Mouse (Mus musculus) hindbrain, embryonic 11.5 days (tissue): ENCODE measurements at regions not wholly inside any gene's neighbourhood (a gene's known extent, or its start where the extent isn't known, plus 50 kb on each side); places are given as distances from the start of the nearest gene placed in this dataset.

Experiments used
- ATAC-seq: fragments of 200-750 bp; cut with Nextera tagmentation; 2 replicates; pipeline ENCODE4 v1.8.0; 2017; ENCODE audit warnings: mild to moderate bottlenecking, moderate TSS enrichment, moderate library complexity; ENCODE audit not compliant: low FRiP score
- DNase-seq: peaks from one replicate; pipeline ENCODE4 v3.0.0-alpha.2; 2015; ENCODE audit warnings: low spot score
- H3K27ac ChIP-seq: fragments of 300-500 bp; sonication (generic); 2 replicates; pipeline ENCODE4 v1.5.1; 2014; ENCODE audit warnings: mild to moderate bottlenecking, low read depth, low read length
- H3K27me3 ChIP-seq: fragments of 300-500 bp; sonication (generic); 2 replicates; pipeline ENCODE4 v1.6.1; 2014; ENCODE audit warnings: mild to moderate bottlenecking, low read length, moderate library complexity, mixed read lengths; ENCODE audit not compliant: control insufficient read depth, insufficient read depth
- H3K36me3 ChIP-seq: fragments of 300-500 bp; sonication (generic); 2 replicates; pipeline ENCODE4 v1.6.1; 2014; ENCODE audit warnings: mild to moderate bottlenecking, low read length, moderate library complexity, mixed read lengths; ENCODE audit not compliant: control insufficient read depth, insufficient read depth
- H3K4me1 ChIP-seq: fragments of 300-500 bp; sonication (generic); replicated peaks from 2 replicates; pipeline ENCODE4 v1.6.1; 2014; ENCODE audit warnings: low read length, mixed read lengths; ENCODE audit not compliant: control insufficient read depth, insufficient read depth
- H3K4me2 ChIP-seq: fragments of 300-500 bp; sonication (generic); replicated peaks from 2 replicates; pipeline ENCODE4 v1.6.1; 2014; ENCODE audit warnings: mild to moderate bottlenecking, low read depth, low read length
- H3K4me3 ChIP-seq: fragments of 300-500 bp; sonication (generic); 2 replicates; pipeline ENCODE4 v1.5.1; 2014; ENCODE audit warnings: low read depth, low read length
- H3K9ac ChIP-seq: fragments of 300-500 bp; sonication (generic); 2 replicates; pipeline ENCODE4 v1.6.1; 2014; ENCODE audit warnings: low read depth, low read length
- H3K9me3 ChIP-seq: fragments of 300-500 bp; sonication (generic); 2 replicates; pipeline ENCODE4 v1.6.1; 2016; ENCODE audit warnings: low read length; ENCODE audit not compliant: control insufficient read depth
- WGBS: fragments of 180-500 bp; shearing (Covaris S2); extraction: QIAGEN DNeasy Blood & Tissue Kit; methylation state at CpG from one replicate; pipeline ENCODE4 v1.1.7; 2014; 5-methylcytosine and 5-hydroxymethylcytosine counted together

DNA sequence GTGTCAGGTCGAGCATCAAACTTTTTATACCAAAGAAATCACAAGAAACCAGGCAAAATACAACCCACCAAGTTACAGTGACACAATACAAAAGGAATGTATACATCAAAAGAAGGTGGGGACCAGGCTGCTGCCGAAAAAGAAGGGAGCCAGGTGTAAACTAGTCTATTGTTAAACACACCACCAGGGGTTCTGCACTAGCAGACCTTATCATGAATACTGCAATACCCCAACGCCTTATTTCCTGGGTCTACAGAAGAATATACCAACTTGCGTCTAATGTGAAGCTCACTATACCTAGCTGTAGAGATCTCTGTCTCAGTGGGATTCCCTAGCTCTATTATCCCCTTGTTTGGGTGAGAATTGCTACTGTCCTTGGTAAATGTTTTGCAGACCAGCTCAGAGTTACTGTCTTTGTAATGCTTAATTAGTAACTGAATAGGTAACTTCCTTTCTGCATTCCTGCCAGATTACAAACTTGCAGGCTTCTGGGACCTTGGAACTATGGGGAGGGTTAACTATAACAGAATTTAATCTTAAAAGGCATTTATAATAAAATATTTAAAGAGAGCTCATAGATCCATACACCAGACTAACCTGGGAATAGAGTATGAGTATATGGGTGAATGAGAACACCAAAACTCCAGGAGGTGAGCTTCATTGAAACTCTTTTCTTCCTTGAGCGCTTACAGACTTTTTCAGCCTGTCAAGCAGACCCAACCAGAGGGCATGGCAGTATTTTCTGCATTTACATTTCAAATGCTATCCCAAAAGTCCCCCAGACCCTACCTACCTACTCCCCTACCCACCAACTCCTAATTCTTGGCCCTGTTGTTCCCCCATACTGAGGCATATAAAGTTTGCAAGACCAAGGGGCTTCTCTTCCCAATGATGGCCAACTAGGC is 211.7 kb downstream of the Rfpl4b start:
- 74% methylated on average over 5 of the region's 5 CpGs for WGBS
- Histone ChIP-seq H3K4me1 (no peaks in the 10 kb centered on the region), H3K4me2 (no peak overlapping the region), H3K27ac (no peak overlapping the region), H3K36me3 (no peaks in the 10 kb centered on the region), H3K4me3 (no peak overlapping the region), H3K27me3 (no peaks in the 10 kb centered on the region), H3K9me3 (no peaks in the 10 kb centered on the region), H3K9ac (no peak overlapping the region)
- ATAC-seq (no peak), DNase-seq (no peak)

GRCm38 (mm10) chr10:38586061-38586460 is 235.5 kb downstream of the Rfpl4b start:
- WGBS = 85% methylated on average over 2 of the region's 2 CpGs
- no peaks in the 10 kb centered on the region for H3K4me1 ChIP-seq
- no peaks in the 10 kb centered on the region for H3K36me3 ChIP-seq
- no peak overlapping the region for H3K4me3 ChIP-seq
- no peak overlapping the region for H3K27ac ChIP-seq
- no peaks in the 10 kb centered on the region for H3K9me3 ChIP-seq
- no peak overlapping the region for H3K4me2 ChIP-seq
- H3K27me3 ChIP-seq = no peaks in the 10 kb centered on the region
- H3K9ac ChIP-seq = no peak overlapping the region
- DNase-seq (no peak), ATAC-seq (no peak)

- Histone ChIP-seq H3K4me2 (no peak overlapping the region), H3K9ac (no peak overlapping the region), H3K27ac (no peak overlapping the region), H3K27me3 (no peaks in the 10 kb centered on the region), H3K36me3 (no peaks in the 10 kb centered on the region), H3K4me3 (no peak overlapping the region), H3K9me3 (no peaks in the 10 kb centered on the region), H3K4me1 (no peaks in the 10 kb centered on the region)
- ATAC-seq (no peak), DNase-seq (no peak)
- WGBS = 87% methylated on average over 1 of the region's 1 CpGs
Observed at GRCm38 (mm10) chr10:38575726-38576125, 245.9 kb downstream of the Rfpl4b start.

GRCm38 (mm10) chr10:38573728-38574127 is 247.9 kb downstream of the Rfpl4b start:
- 94% methylated on average over 1 of the region's 1 CpGs for WGBS

DNA sequence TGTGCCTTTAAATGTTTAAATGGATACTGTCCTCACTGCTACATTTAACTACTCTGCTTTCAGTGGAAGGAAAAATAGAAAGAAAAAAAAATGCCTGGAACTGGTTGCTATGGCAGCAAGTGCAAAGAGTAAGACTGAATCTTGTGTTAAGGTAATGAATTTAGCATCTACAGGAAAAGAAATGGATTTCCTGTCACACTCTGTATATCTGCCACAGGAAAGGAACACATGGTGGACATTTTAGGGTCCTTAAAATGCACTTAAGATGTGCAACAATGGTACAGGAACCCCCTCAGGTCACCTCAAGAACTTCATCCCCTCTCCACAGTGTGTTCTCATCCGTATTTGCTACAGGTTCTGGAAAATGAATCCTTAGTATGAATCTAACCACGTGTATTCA is 248.4 kb downstream of the Rfpl4b start:
- Histone ChIP-seq H3K9ac (no peak overlapping the region), H3K36me3 (no peaks in the 10 kb centered on the region), H3K4me3 (no peak overlapping the region), H3K27me3 (no peaks in the 10 kb centered on the region), H3K4me2 (no peak overlapping the region), H3K4me1 (no peaks in the 10 kb centered on the region), H3K27ac (no peak overlapping the region), H3K9me3 (no peaks in the 10 kb centered on the region)
- ATAC-seq = no peak
- no peak for DNase-seq
- WGBS = 69% methylated on average over 2 of the region's 2 CpGs

More at GRCm38 (mm10) chr10:38573728-38574127, 247.9 kb downstream of the Rfpl4b start:
- Histone ChIP-seq H3K9me3 (no peaks in the 10 kb centered on the region), H3K9ac (no peak overlapping the region), H3K4me2 (no peak overlapping the region), H3K27ac (no peak overlapping the region), H3K36me3 (no peaks in the 10 kb centered on the region), H3K4me3 (no peak overlapping the region), H3K27me3 (no peaks in the 10 kb centered on the region), H3K4me1 (no peaks in the 10 kb centered on the region)
- no peak for DNase-seq
- ATAC-seq = no peak

- H3K36me3 ChIP-seq = no peaks in the 10 kb centered on the region
- H3K4me1 ChIP-seq = no peaks in the 10 kb centered on the region
- no peaks in the 10 kb centered on the region for H3K27me3 ChIP-seq
- WGBS = 92% methylated on average over 1 of the region's 1 CpGs
- ATAC-seq (no peak), DNase-seq (no peak)
- H3K9ac ChIP-seq = no peak overlapping the region
- no peak overlapping the region for H3K4me3 ChIP-seq
- no peak overlapping the region for H3K4me2 ChIP-seq
- H3K27ac ChIP-seq = no peak overlapping the region
- no peaks in the 10 kb centered on the region for H3K9me3 ChIP-seq
Observed at GRCm38 (mm10) chr10:38567270-38567669, 254.3 kb downstream of the Rfpl4b start.

DNA sequence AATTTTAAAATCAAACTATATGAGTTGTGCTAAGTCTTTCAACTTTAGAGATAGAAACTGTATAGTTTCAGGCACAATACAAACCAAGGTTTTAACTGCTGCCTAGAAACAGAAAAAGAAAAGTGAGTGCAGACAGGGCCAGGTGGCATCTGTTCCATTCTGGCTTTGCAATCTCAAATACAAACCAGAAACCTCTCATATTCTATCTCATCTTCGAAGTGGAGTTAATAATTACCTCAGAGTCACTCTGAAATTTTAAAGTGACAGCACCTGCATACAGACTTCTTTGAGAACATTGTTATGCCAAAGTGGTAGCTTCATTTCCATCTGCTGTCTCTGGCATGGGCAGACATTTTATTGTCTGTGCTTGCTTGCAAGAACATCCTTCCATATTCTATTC is 255.2 kb downstream of the Rfpl4b start:
- Histone ChIP-seq H3K36me3 (no peaks in the 10 kb centered on the region), H3K9me3 (no peaks in the 10 kb centered on the region), H3K4me2 (no peak overlapping the region), H3K4me3 (no peak overlapping the region), H3K27ac (no peak overlapping the region), H3K27me3 (no peaks in the 10 kb centered on the region), H3K4me1 (no peaks in the 10 kb centered on the region), H3K9ac (no peak overlapping the region)
- ATAC-seq (no peak), DNase-seq (no peak)
- WGBS = 76% methylated on average over 1 of the region's 1 CpGs

GRCm38 (mm10) chr10:38555040-38555439 is 266.5 kb downstream of the Rfpl4b start:
- 16% methylated on average over 5 of the region's 5 CpGs for WGBS
- H3K4me2 ChIP-seq = no peak overlapping the region
- no peak overlapping the region for H3K4me3 ChIP-seq
- no peaks in the 10 kb centered on the region for H3K36me3 ChIP-seq
- ATAC-seq (peak; percentile 88), DNase-seq (peak; percentile 82)
- peak overlapping the region; percentile 67 for H3K27ac ChIP-seq
- H3K27me3 ChIP-seq = no peaks in the 10 kb centered on the region
- no peaks in the 10 kb centered on the region for H3K4me1 ChIP-seq
- H3K9ac ChIP-seq = no peak overlapping the region
- no peaks in the 10 kb centered on the region for H3K9me3 ChIP-seq
